In genomic region chr7:45719738-45720412, GRCm38 (mm10) we compare ENCODE assay signal across 8 mouse cellular contexts. TPM values are rescaled to one million over a fixed set of nuclear protein-coding genes. Genes with fewer than 3 reads are reported as not detected.
A peak's percentile ranks its signal among the peaks of the same experiment; 100 is the strongest.
DNase-seq lines count a peak whose midpoint lies in the region; ATAC-seq and TF ChIP-seq lines count a peak whose summit lies in the region.

No protein-coding gene starts in this region.

- no peaks in the 10 kb centered on the region for H3K9me3 ChIP-seq in erythroblast, embryonic 14.5 days (ENCODE audit: control insufficient read depth, low read length)
- no peaks in the 10 kb centered on the region for H3K9me3 ChIP-seq in midbrain, embryonic 10.5 days (replicated peaks)
- H3K9me3 ChIP-seq in midbrain, postnatal 0 days (ENCODE audit: low read length), result no peaks in the 10 kb centered on the region
- H3K9me3 ChIP-seq in intestine, embryonic 16.5 days (ENCODE audit: control insufficient read depth, low read length), result no peaks in the 10 kb centered on the region
- H3K9me3 ChIP-seq in stomach, embryonic 14.5 days (ENCODE audit: control insufficient read depth, low read depth, low read length), result no peaks in the 10 kb centered on the region

- peaks cover 48% of the 10 kb centered on the region for H3K4me1 ChIP-seq in erythroblast, embryonic 14.5 days (ENCODE audit: control insufficient read depth)
- peaks cover 55% of the 10 kb centered on the region for H3K4me1 ChIP-seq in midbrain, embryonic 10.5 days
- H3K4me1 ChIP-seq in midbrain, postnatal 0 days (ENCODE audit: insufficient read depth, low read length), result peaks cover 3% of the 10 kb centered on the region; the same call in 1 of the 2 replicates
- H3K4me1 ChIP-seq in intestine, embryonic 16.5 days (ENCODE audit: control insufficient read depth, insufficient read depth, low read length), result peaks cover 38% of the 10 kb centered on the region
- peaks cover 31% of the 10 kb centered on the region for H3K4me1 ChIP-seq in stomach, embryonic 14.5 days (ENCODE audit: control insufficient read depth, insufficient read depth, low read length)

- 90% methylated on average over 16 of the region's 16 CpGs for WGBS in midbrain, embryonic 10.5 days
- WGBS in midbrain, postnatal 0 days, result 93% methylated on average over 15 of the region's 16 CpGs
- 85% methylated on average over 15 of the region's 16 CpGs for WGBS in intestine, embryonic 16.5 days
- WGBS in stomach, embryonic 14.5 days, result 86% methylated on average over 15 of the region's 16 CpGs

- H3K9ac ChIP-seq in midbrain, postnatal 0 days (replicated peaks; ENCODE audit: low read length, poor library complexity, severe bottlenecking), result no peak overlapping the region; the same call in 1 of the 2 replicates
- H3K9ac ChIP-seq in intestine, embryonic 16.5 days (ENCODE audit: low read depth, low read length), result peak overlapping the region; percentile 98
- no peak overlapping the region for H3K9ac ChIP-seq in stomach, embryonic 14.5 days (replicated peaks; ENCODE audit: low read depth, low read length)

- ATAC-seq in erythroblast, adult 5-6 weeks (replicated peaks; ENCODE audit: low FRiP score, poor library complexity, severe bottlenecking), result no peak
- ATAC-seq in midbrain, postnatal 0 days (ENCODE audit: low FRiP score), result no peak
- no peak for ATAC-seq in intestine, embryonic 16.5 days
- no peak for ATAC-seq in stomach, embryonic 14.5 days (ENCODE audit: insufficient number of reproducible peaks, insufficient read depth, low FRiP score, low read depth)

- H3K4me2 ChIP-seq in midbrain, postnatal 0 days (ENCODE audit: low read depth, low read length, poor library complexity, severe bottlenecking), result no peak overlapping the region
- H3K4me2 ChIP-seq in intestine, embryonic 16.5 days (ENCODE audit: low read depth, low read length), result peak overlapping the region; percentile 81
- H3K4me2 ChIP-seq in stomach, embryonic 14.5 days (replicated peaks; ENCODE audit: low read depth, low read length), result 0 out of 2 replicates have a peak overlapping the region, but pooled peaks have one; percentile 18

- H3K36me3 ChIP-seq in erythroblast, embryonic 14.5 days (ENCODE audit: control insufficient read depth), result peaks cover 63% of the 10 kb centered on the region
- H3K36me3 ChIP-seq in midbrain, embryonic 10.5 days, result peaks cover 61% of the 10 kb centered on the region
- H3K36me3 ChIP-seq in midbrain, postnatal 0 days (ENCODE audit: insufficient read depth, low read length), result peaks cover 40% of the 10 kb centered on the region
- peaks cover 22% of the 10 kb centered on the region for H3K36me3 ChIP-seq in intestine, embryonic 16.5 days (ENCODE audit: control insufficient read depth, insufficient read depth, low read length)
- peaks cover 37% of the 10 kb centered on the region for H3K36me3 ChIP-seq in stomach, embryonic 14.5 days (ENCODE audit: control insufficient read depth, insufficient read depth, low read length)

- DNase-seq in midbrain, embryonic 10.5 days (ENCODE audit: low spot score), result no peak
- DNase-seq in midbrain, postnatal 0 days (ENCODE audit: low spot score), result no peak
- DNase-seq in left cerebral cortex, postnatal 25 days (ENCODE audit: low spot score in 2 of 2), result no peak
- no peak for DNase-seq in layer of hippocampus, adult 9-11 months

- no peaks in the 10 kb centered on the region for H3K27me3 ChIP-seq in erythroblast, embryonic 14.5 days (ENCODE audit: control insufficient read depth)
- no peaks in the 10 kb centered on the region for H3K27me3 ChIP-seq in midbrain, embryonic 10.5 days (ENCODE audit: low read depth, poor library complexity, severe bottlenecking)
- no peaks in the 10 kb centered on the region for H3K27me3 ChIP-seq in midbrain, postnatal 0 days (ENCODE audit: insufficient read depth, low read length)
- H3K27me3 ChIP-seq in intestine, embryonic 16.5 days (replicated peaks; ENCODE audit: control insufficient read depth, insufficient read depth, low read length), result no peaks in the 10 kb centered on the region
- no peaks in the 10 kb centered on the region for H3K27me3 ChIP-seq in stomach, embryonic 14.5 days (ENCODE audit: control insufficient read depth, insufficient read depth, low read length)

- TF ChIP-seq CTCF in midbrain, postnatal 0 days (IDR thresholded peaks at IDR 0.05), result no peak

- intact Hi-C loops in left cerebral cortex, postnatal 25 days (cut with DNase I), result loop anchor here (5.0 kb wide), 1 partner anchor 82 kb away; no protein-coding TSS in a partner anchor

- H3K4me3 ChIP-seq in erythroblast, embryonic 14.5 days (replicated peaks), result peak overlapping the region; percentile 83
- H3K4me3 ChIP-seq in midbrain, embryonic 10.5 days, result peak overlapping the region; percentile 82; the same call in 1 of the 2 replicates
- H3K4me3 ChIP-seq in midbrain, postnatal 0 days (ENCODE audit: low read depth, low read length), result no peak overlapping the region
- peak overlapping the region; percentile 85 for H3K4me3 ChIP-seq in intestine, embryonic 16.5 days (ENCODE audit: low read length)
- H3K4me3 ChIP-seq in stomach, embryonic 14.5 days (ENCODE audit: low read depth, low read length), result peak overlapping the region; percentile 97; the same call in 1 of the 2 replicates

- no peak overlapping the region; the same call in 1 of the 2 replicates for H3K27ac ChIP-seq in midbrain, embryonic 10.5 days (replicated peaks)
- no peak overlapping the region for H3K27ac ChIP-seq in midbrain, postnatal 0 days (ENCODE audit: low read depth, low read length)
- H3K27ac ChIP-seq in intestine, embryonic 16.5 days (ENCODE audit: low read length), result peak overlapping the region; percentile 88
- H3K27ac ChIP-seq in stomach, embryonic 14.5 days (ENCODE audit: low read length), result peak overlapping the region; percentile 15; the same call in 1 of the 2 replicates

RNA-seq across cellular contexts. Expression of gene Fam83e, which starts 1.1 kb away (rescaled TPM):
- 0.03 and 0.11 TPM in 2 replicates for polyA plus RNA-seq in erythroblast, embryonic 14.5 days (2012)
- not detected in 2 replicates for total RNA-seq in erythroblast, adult 5-6 weeks (2015; ENCODE audit: low replicate concordance)
- total RNA-seq in erythroblast, adult 5-6 weeks (2017; ENCODE audit: low replicate concordance), result not detected in 2 replicates
- polyA plus RNA-seq in midbrain, embryonic 10.5 days (2016; fragmentation: Nextera tagmentation; extraction: Ambion mirVana), result 1.7 and 2.0 TPM in 2 replicates
- total RNA-seq in midbrain, postnatal 0 days (2014; rRNA removed), result 0.14 TPM in 1 of 2 replicates, not detected in the other
- polyA plus RNA-seq in midbrain, postnatal 0 days (2015; fragmentation: Nextera tagmentation; extraction: Ambion mirVana), result 0.16 and 0.25 TPM in 2 replicates
- polyA plus RNA-seq in intestine, embryonic 16.5 days (2015; fragmentation: Nextera tagmentation; extraction: Ambion mirVana), result 30.9 and 34.2 TPM in 2 replicates
- 3.1 and 4.1 TPM in 2 replicates for polyA plus RNA-seq in stomach, embryonic 14.5 days (2014; fragmentation: Nextera tagmentation; extraction: Ambion mirVana)
- total RNA-seq in left cerebral cortex, postnatal 25 days (2021), result under 1 TPM; 0.11 to 0.23 TPM

RNA-seq across cellular contexts. Expression of gene Sphk2, which starts 2.1 kb away (rescaled TPM):
- 5.1 and 5.7 TPM in 2 replicates for polyA plus RNA-seq in erythroblast, embryonic 14.5 days (2012)
- total RNA-seq in erythroblast, adult 5-6 weeks (2015; ENCODE audit: low replicate concordance), result 4.6 and 7.9 TPM in 2 replicates
- total RNA-seq in erythroblast, adult 5-6 weeks (2017; ENCODE audit: low replicate concordance), result 2.1 and 2.6 TPM in 2 replicates
- 32.3 and 32.8 TPM in 2 replicates for polyA plus RNA-seq in midbrain, embryonic 10.5 days (2016; fragmentation: Nextera tagmentation; extraction: Ambion mirVana)
- total RNA-seq in midbrain, postnatal 0 days (2014; rRNA removed), result 22.4 and 23.5 TPM in 2 replicates
- polyA plus RNA-seq in midbrain, postnatal 0 days (2015; fragmentation: Nextera tagmentation; extraction: Ambion mirVana), result 15.8 and 18.1 TPM in 2 replicates
- 55.6 and 59.2 TPM in 2 replicates for polyA plus RNA-seq in intestine, embryonic 16.5 days (2015; fragmentation: Nextera tagmentation; extraction: Ambion mirVana)
- polyA plus RNA-seq in stomach, embryonic 14.5 days (2014; fragmentation: Nextera tagmentation; extraction: Ambion mirVana), result 24.4 TPM in 2 replicates
- total RNA-seq in left cerebral cortex, postnatal 25 days (2021), result 10 to 100 TPM; 29.7 to 29.8 TPM

RNA-seq across cellular contexts. Expression of gene Rpl18, which starts 4.6 kb away (rescaled TPM):
- polyA plus RNA-seq in erythroblast, embryonic 14.5 days (2012), result 1,232 and 1,322 TPM in 2 replicates
- total RNA-seq in erythroblast, adult 5-6 weeks (2015; ENCODE audit: low replicate concordance), result 423 and 424 TPM in 2 replicates
- 286 and 289 TPM in 2 replicates for total RNA-seq in erythroblast, adult 5-6 weeks (2017; ENCODE audit: low replicate concordance)
- polyA plus RNA-seq in midbrain, embryonic 10.5 days (2016; fragmentation: Nextera tagmentation; extraction: Ambion mirVana), result 965 and 1,116 TPM in 2 replicates
- 801 and 989 TPM in 2 replicates for total RNA-seq in midbrain, postnatal 0 days (2014; rRNA removed)
- polyA plus RNA-seq in midbrain, postnatal 0 days (2015; fragmentation: Nextera tagmentation; extraction: Ambion mirVana), result 473 and 492 TPM in 2 replicates
- 1,070 and 1,157 TPM in 2 replicates for polyA plus RNA-seq in intestine, embryonic 16.5 days (2015; fragmentation: Nextera tagmentation; extraction: Ambion mirVana)
- 1,227 and 1,272 TPM in 2 replicates for polyA plus RNA-seq in stomach, embryonic 14.5 days (2014; fragmentation: Nextera tagmentation; extraction: Ambion mirVana)
- total RNA-seq in left cerebral cortex, postnatal 25 days (2021), result 100 to 1,000 TPM; 315 to 323 TPM

RNA-seq across cellular contexts. Expression of gene Spaca4, which starts 5.7 kb away (rescaled TPM):
- polyA plus RNA-seq in erythroblast, embryonic 14.5 days (2012), result not detected in 2 replicates
- not detected in 2 replicates for total RNA-seq in erythroblast, adult 5-6 weeks (2015; ENCODE audit: low replicate concordance)
- total RNA-seq in erythroblast, adult 5-6 weeks (2017; ENCODE audit: low replicate concordance), result not detected in 2 replicates
- polyA plus RNA-seq in midbrain, embryonic 10.5 days (2016; fragmentation: Nextera tagmentation; extraction: Ambion mirVana), result not detected in 2 replicates
- not detected in 2 replicates for total RNA-seq in midbrain, postnatal 0 days (2014; rRNA removed)
- polyA plus RNA-seq in midbrain, postnatal 0 days (2015; fragmentation: Nextera tagmentation; extraction: Ambion mirVana), result not detected in 2 replicates
- polyA plus RNA-seq in intestine, embryonic 16.5 days (2015; fragmentation: Nextera tagmentation; extraction: Ambion mirVana), result 0.86 and 1.0 TPM in 2 replicates
- polyA plus RNA-seq in stomach, embryonic 14.5 days (2014; fragmentation: Nextera tagmentation; extraction: Ambion mirVana), result 0.38 TPM in 1 of 2 replicates, not detected in the other
- not detected for total RNA-seq in left cerebral cortex, postnatal 25 days (2021)

RNA-seq across cellular contexts. Expression of gene Dbp, which starts 15.0 kb away (rescaled TPM):
- polyA plus RNA-seq in erythroblast, embryonic 14.5 days (2012), result 0.07 TPM in 2 replicates
- 1.5 and 1.9 TPM in 2 replicates for total RNA-seq in erythroblast, adult 5-6 weeks (2015; ENCODE audit: low replicate concordance)
- 0.77 and 2.2 TPM in 2 replicates for total RNA-seq in erythroblast, adult 5-6 weeks (2017; ENCODE audit: low replicate concordance)
- polyA plus RNA-seq in midbrain, embryonic 10.5 days (2016; fragmentation: Nextera tagmentation; extraction: Ambion mirVana), result 2.1 and 2.9 TPM in 2 replicates
- 8.4 and 9.6 TPM in 2 replicates for total RNA-seq in midbrain, postnatal 0 days (2014; rRNA removed)
- 4.6 and 4.8 TPM in 2 replicates for polyA plus RNA-seq in midbrain, postnatal 0 days (2015; fragmentation: Nextera tagmentation; extraction: Ambion mirVana)
- polyA plus RNA-seq in intestine, embryonic 16.5 days (2015; fragmentation: Nextera tagmentation; extraction: Ambion mirVana), result 2.3 and 3.2 TPM in 2 replicates
- polyA plus RNA-seq in stomach, embryonic 14.5 days (2014; fragmentation: Nextera tagmentation; extraction: Ambion mirVana), result 6.4 and 6.7 TPM in 2 replicates
- 100 to 1,000 TPM in 1 of 2 experiments, 10 to 100 TPM in 1; 66.2 to 147 TPM for total RNA-seq in left cerebral cortex, postnatal 25 days (2021)

Comparison
In these comparisons a context has a peak if more than half of its experiments do, and no peak if none do; other contexts are left out.
1. H3K27ac ChIP-seq: peak in intestine, embryonic 16.5 days (single experiment) and stomach, embryonic 14.5 days (single experiment); none in midbrain, embryonic 10.5 days (single experiment) and midbrain, postnatal 0 days (single experiment).